Mouse (Mus musculus): ENCODE measurements around the gene Map1s.
A peak's percentile ranks its signal among the peaks of the same experiment; 100 is the strongest.

The Map1s gene

DNA sequence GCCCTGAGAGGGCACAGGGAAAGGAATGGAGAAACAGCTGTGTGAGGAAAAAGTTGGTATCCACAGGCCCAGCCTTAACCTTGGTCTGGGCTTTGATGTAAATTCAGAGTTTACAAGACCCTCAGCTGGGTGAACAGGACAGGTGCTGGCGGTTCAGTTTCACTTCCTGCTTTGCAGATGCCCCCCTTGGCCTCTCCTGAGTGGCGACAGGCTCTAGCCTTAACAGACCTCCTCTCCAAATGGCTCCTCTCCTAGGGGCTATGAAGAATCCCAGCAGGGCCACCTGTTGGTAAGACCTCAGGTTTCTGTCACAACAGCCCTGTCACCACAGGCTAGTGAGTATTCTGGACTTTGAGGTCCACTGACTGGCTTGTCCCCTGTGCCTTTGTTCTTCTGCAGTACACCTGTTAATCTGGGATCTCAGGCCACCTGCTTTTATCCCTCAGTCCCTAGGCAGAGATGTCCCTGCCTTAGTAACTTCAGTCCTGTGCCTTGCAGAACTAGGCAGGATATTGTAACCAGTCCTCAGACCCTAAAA lies 7.0 kb upstream of the Map1s start:
- DNase-seq (ENCODE audit: low read depth, low spot score), result no peak

DNA sequence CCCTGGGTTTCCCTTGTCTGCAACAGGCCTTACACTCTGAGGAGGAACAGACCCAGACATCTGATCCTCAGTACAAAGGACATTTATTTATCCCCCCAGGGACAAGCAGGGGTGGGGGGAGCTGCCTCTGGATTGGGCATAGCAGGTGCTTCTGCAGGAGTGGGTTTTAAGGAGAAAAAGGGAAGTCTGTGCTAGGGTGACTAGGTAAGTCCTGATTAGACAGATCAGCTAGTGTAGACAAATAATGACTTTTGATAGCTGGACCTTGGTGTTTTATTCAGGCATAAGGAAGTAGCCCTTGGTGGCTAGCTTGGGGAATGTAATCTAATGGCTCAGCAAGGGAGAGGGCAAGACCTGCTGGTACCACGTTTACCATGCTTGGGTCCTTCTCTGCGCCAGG lies 6.5 kb upstream of the Map1s start:
- DNase-seq (ENCODE audit: low read depth, low spot score), result no peak

DNA sequence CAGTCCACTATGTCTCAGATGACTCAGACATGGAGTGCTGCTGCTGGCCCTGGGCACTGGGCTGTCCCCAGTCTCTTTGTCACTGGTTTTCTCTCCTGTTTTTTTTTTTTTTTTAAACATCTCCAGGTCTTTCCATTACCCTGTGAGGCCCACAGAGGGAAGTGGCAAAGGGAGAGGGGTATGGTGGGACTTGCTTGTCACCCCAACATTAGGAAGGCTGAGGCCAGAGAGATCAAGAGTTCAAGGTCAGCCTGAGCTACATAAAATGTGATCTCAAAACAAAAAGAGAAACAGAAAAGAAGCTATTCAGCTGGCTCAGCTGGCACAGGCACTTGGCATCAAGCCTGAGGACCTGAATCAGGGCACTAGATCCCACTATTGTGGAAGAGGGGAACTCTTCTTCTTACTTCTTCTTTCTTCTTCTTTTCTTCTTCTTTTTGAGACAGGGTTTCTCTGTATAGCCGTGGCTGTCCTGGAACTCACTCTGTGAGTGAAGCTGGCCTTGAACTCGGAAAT lies 4.8 kb upstream of the Map1s start:
- no peak for DNase-seq (ENCODE audit: low read depth, low spot score)

DNA sequence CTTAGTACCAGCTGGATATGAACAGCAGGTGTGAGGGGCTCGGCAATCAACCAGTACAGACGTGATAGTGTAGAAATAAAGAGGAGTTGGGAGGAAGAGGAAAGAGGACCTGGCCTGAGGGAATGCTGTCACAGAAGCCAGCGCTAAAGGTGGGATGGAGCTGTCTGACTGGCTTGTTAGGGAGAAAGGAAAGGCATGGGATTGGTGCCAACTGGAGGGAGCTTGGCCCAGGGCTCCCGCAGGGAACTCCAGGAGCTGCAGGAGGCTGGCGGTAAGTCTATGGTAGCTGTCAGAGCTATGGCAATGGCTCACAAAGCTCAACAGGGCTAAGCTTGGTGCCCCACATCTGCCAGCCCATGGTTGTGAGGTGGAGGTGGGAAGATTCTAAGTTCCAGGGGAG lies 3.5 kb upstream of the Map1s start:
- no peak for DNase-seq (ENCODE audit: low read depth, low spot score)

DNA sequence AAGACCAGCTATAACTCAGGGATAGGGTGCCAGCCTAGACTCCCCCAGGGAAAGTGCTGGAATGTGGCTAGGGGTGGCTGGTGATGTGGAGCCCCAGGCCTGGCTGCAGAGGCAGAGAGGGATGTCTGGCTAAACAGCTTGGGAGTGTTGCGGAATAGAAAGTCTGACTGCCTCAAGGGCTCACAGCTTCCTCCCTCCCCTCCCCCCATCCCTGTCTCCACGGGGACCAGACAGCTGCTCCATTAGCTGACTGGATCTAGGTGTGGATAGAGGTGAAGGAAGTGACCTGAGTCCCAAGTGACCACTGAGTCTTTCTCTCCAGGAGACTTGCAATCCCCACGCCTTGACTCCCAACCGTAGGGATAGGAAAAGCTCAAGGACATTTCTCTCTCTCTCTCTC lies 2.6 kb upstream of the Map1s start:
- no peak for DNase-seq (ENCODE audit: low read depth, low spot score)

DNA sequence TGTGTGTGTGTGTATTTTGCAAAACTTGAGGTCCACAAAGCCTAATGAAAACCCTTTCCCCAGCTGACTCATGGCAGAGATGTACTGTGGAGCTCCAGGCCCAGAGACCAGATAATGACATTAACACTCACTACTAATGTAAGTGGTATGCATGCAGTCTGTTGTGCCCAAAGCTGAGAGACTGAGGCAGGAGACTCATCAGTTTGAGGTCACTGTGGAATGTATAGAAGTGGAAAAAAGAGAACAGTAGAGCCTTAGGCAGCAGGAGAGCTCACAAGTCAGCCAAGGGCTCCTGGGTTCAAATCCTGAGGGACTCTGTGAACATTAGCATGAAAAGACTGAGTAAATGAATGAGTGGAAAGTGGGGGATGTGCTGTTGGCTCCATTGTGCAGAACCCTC lies 2.1 kb upstream of the Map1s start:
- no peak for DNase-seq (ENCODE audit: low read depth, low spot score)

DNA sequence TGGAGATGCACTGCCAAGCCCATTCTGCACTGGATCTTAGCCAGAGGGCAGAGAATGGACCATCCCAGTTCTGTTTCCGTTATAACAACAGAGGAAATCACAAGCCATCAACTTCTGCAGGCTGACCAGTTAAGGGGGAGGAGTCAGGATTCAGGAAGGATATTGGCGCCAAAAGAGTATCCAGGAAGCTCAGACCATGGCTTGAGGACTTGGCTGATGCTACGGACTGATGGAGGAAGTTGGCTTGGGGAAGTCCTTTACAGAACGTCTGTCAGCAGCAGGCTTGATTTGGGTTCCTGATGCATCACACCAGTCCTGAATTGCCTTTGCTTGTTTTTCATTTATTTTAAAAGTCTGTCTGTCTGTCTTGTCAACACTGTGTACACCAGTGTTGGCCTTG lies 1.2 kb upstream of the Map1s start:
- DNase-seq (ENCODE audit: low read depth, low spot score), result no peak

DNA sequence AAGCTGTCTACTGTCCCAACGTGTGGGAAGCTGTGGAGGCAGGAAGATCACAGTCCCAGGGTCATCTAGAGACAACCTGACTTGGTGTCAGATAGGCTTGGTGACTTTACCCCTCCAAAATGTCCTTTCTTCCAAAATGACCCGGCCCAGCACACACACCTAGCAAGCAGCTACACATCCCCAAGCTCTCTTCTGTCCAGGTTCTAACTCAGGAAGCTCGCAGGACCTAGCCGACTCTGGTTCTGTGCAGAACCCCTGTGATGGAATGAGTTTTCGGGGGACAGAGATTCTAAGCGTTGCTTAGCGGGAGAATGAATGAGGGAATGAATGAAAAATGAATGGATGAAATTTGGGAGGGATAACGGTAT lies 285 bp upstream of the Map1s start:
- DNase-seq (ENCODE audit: low read depth, low spot score), result no peak

DNA sequence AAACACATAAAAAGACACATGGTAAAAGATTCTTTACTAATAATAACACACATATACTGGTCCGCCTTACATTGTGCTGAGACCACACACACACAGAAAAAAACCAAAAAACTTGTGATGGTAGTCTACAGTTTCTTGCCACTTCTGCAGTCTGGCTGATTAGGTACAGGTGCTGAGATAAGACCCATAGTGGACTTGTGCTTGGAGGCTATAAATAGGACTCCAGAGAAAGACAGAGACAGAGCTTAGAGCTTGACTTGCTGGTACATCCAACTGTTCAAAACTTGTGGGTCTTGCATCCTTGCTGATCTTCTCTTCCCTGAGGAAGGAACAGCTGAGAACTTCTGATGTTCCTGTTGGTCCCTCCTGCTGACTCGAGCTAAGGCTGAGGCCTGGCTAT lies 1.8 kb downstream of the Map1s start:
- DNase-seq (ENCODE audit: low read depth, low spot score), result no peak

DNA sequence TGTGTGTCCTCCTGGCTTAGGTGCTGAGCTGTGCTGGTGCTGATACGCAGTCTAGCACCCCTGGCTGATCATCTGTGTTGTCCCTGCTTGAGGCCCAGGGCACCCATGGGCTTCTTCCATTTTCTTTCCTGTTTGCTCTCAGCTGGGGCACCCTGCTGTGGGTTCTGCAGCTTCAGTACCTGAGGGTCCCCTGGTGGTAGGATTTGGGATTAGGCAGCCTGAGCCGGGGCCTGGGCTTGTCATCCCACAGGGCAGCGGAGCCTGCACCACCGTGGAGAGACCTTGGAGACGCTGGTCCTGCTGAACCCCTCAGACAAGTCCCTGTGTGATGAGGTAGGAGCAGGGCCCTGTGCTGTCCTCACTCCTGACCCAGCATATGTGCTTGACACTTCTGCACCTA lies 5.9 kb downstream of the Map1s start:
- DNase-seq (ENCODE audit: low read depth, low spot score), result peak; percentile 73

DNA sequence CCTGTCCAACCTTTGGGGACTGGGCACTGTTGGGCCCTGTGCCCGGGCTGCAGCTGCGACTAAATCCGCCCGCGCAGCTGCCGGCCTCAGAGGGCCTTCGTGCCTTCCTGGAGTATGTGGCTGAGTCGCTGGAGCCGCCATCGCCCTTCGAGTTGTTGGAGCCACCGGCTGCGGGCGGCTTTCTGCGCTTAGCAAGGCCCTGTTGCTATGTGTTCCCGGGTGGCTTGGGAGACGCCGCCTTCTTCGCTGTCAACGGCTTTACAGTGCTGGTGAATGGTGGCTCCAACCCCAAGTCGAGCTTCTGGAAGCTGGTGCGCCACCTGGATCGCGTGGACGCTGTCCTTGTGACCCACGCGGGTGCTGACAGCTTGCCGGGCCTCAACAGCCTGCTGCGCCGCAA lies 7.2 kb downstream of the Map1s start:
- DNase-seq (ENCODE audit: low read depth, low spot score), result no peak

DNA sequence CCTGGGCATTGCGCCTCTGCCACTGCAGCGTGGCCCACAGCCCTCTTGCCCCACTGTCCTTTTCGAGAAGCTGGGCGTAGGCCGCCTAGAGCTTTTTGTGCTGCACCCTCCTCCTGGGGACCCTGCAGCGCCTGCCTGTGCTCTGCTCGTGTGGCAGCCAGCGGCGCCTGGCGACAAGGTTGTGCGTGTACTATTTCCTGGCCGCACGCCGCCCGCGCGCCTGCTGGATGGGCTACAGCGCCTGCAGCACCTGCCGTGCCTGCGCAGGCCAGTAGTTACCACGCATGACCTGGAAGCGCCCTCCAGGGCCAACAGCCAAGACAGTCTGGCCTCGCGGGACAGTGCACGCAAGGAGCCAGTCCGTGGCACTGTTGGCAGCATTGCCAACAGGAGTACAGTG lies 7.8 kb downstream of the Map1s start:
- no peak for DNase-seq (ENCODE audit: low read depth, low spot score)

DNA sequence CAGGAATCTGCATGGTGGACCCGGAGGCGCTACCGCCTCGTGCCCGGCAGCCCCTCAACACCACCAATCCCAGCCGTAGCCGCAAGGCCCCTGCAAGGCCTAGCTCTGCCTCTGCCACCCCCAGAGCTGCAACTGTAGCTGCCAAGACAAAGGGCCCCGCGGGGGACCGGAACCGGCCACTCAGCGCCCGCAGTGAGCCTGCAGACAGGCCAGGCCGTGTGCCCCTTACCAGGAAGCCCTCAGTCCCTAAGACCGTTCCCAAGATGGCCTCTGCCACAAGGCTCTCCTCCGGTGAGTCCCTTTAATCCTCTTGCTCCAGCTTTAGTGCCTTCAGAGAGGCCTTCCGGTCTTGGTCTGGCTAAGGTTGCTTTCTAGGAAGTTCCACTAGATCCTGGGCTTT lies 9.0 kb downstream of the Map1s start:
- DNase-seq (ENCODE audit: low read depth, low spot score), result no peak

DNA sequence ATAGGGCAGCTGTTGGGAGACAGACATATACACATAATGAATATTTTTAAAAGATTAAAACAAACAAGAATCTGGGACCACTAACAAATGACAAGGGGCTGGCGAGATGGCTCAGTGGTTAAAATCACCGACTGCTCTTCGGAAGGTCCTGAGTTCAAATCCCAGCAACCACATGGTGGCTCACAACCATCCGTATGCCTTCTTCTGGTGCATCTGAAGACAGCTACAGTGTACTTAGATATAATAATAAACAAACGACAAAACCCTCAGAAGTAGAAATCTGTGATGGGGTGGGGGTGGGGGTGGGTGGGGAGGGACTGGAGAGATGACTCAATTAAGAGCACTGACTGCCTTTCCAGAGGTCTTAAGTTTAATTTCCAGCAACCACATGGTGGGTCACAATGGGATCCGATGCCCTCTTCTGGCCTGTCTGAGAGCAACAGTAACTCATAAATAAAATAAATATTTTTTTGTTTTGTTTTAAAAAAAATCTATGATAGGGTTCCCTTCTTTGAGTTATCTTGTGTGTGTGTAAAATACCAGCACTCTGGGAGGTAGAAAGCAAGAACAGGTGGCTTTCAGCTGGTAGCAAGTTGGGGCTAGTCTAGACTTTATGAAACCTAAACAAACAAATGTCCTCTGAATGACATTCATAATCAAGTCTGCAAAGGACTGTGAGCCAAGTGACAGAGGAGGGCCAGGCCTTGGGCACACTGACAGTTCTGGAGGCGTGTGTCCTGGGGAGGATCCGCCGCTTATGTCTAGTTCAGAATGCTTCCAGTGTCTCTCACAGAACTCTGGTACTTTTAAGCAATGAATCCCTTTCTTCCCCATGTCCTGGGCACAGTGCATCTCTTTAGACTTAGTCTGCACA lies 14.6 kb downstream of the Map1s start:
- DNase-seq (ENCODE audit: low read depth, low spot score), result no peak

DNA sequence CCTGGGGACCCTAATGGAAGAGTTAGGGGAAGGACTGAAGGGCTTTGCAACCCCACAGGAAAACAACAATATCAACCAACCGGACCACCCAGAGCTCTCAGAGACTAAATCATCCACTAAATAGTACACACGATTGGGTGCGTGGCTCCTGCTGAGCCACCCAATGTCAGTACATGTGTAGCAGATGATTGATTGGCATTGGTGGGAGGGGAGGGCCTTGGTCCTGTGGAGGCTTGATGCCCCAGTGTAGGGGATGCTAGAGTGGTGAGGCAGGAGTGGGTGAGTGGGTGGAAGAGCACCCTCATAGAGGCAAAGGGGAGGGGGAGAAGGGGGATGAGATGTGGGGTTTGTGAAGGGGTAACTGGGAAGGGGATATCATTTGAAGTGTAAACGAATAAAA lies 18.4 kb downstream of the Map1s start:
- no peak for DNase-seq (ENCODE audit: low read depth, low spot score)

DNA sequence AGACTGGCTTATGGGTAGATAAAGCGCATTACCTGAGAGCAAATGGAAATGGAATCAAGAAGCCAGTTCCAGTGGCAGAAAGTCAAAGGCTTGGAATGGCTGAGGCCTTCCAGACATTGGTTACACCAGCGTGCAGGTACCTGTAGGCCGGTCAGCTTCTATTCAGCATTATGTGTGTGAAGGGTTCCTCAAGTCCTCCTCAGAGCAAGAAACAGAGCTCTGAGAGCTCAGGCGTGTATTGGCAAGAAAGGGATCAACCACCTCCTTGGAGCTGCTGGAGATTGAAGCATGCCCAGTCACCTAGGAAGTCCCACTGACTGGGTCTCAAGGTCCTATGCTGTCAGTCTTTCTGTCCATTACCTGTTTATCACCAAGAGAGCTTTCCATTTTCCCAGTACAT lies 20.0 kb downstream of the Map1s start:
- DNase-seq (ENCODE audit: low read depth, low spot score), result no peak

DNA sequence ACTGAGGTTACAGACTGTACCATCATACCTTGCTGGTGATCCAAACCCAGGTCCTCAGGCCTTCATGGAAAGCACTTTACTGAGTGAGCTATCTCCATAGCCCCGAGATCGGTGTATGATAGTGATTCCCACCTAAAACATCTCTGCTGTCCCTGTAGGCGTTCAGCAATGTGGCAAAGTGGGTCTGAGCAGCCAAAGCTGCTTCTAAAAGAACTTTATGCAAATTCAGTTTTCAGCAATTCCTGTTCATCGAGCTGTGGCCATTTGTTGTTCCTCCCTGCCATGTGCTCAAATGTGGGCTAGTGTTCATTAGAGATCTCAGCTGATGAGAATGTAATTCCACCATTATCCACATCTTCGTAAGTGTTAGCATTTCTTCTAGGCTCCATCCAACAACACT lies 20.7 kb downstream of the Map1s start:
- DNase-seq (ENCODE audit: low read depth, low spot score), result no peak

DNA sequence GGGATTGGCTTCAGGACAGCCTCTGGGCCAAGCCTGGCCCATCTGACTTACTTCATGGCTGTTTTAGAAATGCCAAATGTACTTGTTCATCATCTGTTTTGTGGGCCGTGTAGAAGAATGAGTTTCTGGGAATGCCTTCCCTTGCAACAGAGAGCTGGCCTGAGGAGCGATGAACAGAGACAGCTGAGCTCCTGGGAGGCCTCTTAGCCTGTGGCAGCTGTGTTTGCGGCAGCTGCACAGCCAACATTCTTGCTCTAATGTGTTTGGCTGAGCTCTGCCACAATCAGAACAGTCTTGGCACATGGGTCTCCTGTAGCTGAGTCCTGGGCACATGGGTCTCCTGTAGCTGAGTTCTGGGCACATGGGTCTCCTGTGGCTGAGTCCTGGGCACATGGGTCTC lies 22.4 kb downstream of the Map1s start:
- DNase-seq (ENCODE audit: low read depth, low spot score), result no peak

DNA sequence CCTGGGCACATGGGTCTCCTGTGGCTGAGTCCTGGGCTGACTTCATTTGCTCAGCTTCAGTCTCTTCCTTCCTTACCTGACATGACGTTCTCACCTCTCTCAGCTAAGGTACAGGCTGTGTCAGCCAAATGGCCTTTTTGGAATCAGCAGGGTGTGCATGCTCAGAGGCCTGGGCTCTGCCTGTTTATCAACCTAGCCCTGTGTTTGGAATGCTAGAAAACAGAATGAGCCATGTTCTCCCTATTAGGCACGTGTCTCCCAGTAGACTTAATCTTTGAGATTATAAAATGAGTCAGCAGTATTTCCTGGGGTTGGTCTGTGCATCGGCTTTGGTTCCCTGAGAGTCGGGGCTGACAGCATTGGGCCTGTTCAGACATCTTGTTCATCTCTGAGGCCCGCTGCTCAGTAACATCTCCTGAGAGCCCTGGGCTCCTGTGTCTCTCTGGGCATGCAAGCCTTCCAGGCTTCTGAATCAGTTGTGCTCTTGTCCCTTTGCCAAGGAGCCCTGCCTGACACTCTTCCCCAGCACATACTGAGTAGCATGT lies 23.1 kb downstream of the Map1s start:
- no peak for DNase-seq (ENCODE audit: low read depth, low spot score)

DNA sequence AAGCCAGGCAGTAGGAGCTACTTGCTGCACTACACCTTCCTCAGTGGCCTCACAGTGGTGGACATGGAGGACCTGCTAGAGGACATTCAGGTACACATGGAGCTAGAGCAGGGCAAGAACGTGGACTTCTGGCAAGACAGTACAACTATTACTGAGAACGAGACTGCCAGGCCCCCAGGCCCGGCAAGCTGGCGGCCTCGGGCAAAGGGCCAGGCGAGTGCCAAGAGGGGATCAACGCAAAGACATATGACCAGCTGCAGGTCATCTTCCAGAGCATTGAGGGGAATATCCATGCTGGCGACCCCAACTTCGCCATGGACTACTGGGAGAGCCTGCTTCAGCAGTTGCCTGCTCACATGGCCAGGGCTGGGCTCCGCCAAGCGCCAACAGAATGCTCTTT lies 26.0 kb downstream of the Map1s start:
- DNase-seq (ENCODE audit: low read depth, low spot score), result no peak

DNA sequence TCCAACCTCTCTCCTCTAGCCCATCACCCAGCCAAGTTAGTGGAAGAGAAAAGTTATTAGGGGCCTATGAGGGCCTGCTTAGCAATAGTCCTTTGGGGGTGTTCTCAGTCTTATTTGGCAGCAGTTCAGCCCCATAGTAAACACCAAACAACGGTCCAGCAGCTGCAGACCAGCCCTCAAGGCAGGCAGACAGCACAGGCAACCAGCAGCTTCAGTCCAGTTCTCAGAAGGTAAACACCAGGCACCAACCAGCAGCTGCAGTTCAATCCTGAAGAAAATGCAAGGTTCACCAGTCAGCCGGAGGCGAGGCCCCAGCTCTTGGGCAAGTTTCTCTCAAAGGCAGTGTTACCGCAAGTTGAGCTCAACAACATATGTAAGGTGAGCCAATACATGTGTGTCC lies 27.3 kb downstream of the Map1s start:
- DNase-seq (ENCODE audit: low read depth, low spot score), result no peak

DNA sequence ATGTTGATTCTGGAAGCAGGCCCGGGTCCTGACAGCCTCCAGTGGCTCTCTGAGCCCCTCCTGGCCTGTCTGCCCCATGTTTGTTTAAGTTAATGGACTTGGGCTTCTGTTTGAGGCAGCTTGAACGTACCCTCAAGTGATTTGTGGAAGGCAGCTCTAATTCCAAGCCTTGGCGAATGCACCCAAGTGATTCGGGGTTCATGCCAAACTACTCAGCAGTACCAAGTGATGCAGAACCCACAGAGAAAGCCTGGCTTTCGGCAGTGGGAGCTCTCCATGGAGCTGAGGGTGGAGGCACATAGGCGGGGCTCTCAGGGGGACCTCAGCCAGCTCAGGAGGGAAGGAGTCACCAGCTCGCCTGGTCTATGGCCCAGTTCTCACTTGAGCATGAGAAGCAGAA lies 29.1 kb downstream of the Map1s start:
- no peak for DNase-seq (ENCODE audit: low read depth, low spot score)

DNA sequence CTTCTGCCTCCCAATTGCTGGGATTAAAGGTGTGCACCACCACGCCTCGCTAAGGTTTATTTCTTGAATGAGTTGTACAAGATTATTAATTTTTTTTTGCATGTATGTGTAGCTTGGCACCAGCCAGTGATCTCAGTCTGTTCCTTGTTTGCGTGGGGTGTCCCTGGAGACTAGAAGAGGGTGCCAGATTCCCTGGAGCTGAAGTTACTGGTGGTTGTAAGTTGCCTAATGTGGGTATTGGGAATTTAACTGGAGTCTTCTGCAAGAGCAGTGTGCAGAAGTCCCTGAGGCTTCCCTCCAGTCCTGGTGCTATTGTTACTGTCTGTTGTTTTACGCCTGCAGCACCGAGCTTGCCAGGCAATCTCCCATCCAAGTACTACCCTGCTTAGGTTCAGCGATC lies 31.5 kb downstream of the Map1s start:
- no peak for DNase-seq (ENCODE audit: low read depth, low spot score)
